Mouse (Mus musculus) embryonic facial prominence, embryonic 12.5 days (tissue): Measurements from ENCODE around the gene Shroom2. TPM values are rescaled to one million over a fixed set of nuclear protein-coding genes. Genes with fewer than 3 reads are reported as not detected.
"Not testable (repeated sequence)": the region's sequence is repeated elsewhere in the genome, so short reads cannot be mapped to it uniquely, and the experiment has no call there.

Experiments
- ATAC-seq: fragments of 200-750 bp; cut with Nextera tagmentation; 2 replicates; pipeline ENCODE4 v1.8.0; 2017; ENCODE audit not compliant: insufficient number of reproducible peaks, insufficient read depth, low FRiP score, low TSS enrichment
- H3K27ac ChIP-seq: fragments of 300-500 bp; sonication (generic); 2 replicates; pipeline ENCODE4 v1.5.1; 2016; ENCODE audit warnings: mild to moderate bottlenecking
- H3K27me3 ChIP-seq: fragments of 300-500 bp; sonication (generic); 2 replicates; pipeline ENCODE4 v1.6.1; 2016; ENCODE audit warnings: mild to moderate bottlenecking, moderate library complexity
- H3K36me3 ChIP-seq: fragments of 300-500 bp; sonication (generic); 2 replicates; pipeline ENCODE4 v1.6.1; 2016; ENCODE audit warnings: mild to moderate bottlenecking
- H3K4me1 ChIP-seq: fragments of 300-500 bp; sonication (generic); 2 replicates; pipeline ENCODE4 v1.6.1; 2016
- H3K4me2 ChIP-seq: fragments of 300-500 bp; sonication (generic); replicated peaks from 2 replicates; pipeline ENCODE4 v1.6.1; 2016; ENCODE audit warnings: mild to moderate bottlenecking, moderate library complexity
- H3K4me3 ChIP-seq: fragments of 300-500 bp; sonication (generic); 2 replicates; pipeline ENCODE4 v1.5.1; 2016; ENCODE audit warnings: mild to moderate bottlenecking
- H3K9ac ChIP-seq: fragments of 300-500 bp; sonication (generic); 2 replicates; pipeline ENCODE4 v1.6.1; 2016; ENCODE audit warnings: mild to moderate bottlenecking, moderate library complexity
- H3K9me3 ChIP-seq: fragments of 300-500 bp; sonication (generic); 2 replicates; pipeline ENCODE4 v1.6.1; 2016; ENCODE audit warnings: mild to moderate bottlenecking, moderate library complexity
- WGBS: fragments of 180-500 bp; shearing (Covaris S2); methylation state at CpG from one replicate; pipeline ENCODE4 v1.1.7; 2016; 5-methylcytosine and 5-hydroxymethylcytosine counted together
- polyA plus RNA-seq: library from polyadenylated mRNA; unstranded; fragments of >200 nt; fragmentation: Nextera tagmentation; extraction: Ambion mirVana; gene quantifications from 2 replicates; pipeline ENCODE4 v1.2.1, GENCODE M21; 2016

Gene Shroom2
- polyA plus RNA-seq, 1 experiment from 2014 or later: 7.2 TPM

DNA sequence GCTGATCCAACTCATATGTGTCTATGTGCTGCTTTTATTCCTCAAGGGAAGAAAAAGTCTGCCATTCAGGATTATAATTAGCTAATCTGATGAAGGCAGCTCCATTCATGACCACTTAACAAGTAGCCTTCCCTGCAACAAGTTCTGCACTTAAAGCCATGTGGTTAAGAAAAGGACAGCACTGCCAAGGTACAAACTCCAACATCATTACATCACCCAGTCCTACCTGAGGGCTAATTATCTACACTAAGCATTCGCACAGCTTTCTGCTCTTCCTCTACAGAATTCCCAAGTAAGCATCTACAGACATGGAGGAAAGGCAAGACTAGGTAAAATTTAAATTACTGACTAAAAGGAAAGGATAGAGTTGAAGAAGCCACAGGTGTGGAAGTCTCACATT is 13.4 kb downstream of the Shroom2 start:
- Histone ChIP-seq H3K27ac (no peak overlapping the region), H3K4me1 (no peaks in the 10 kb centered on the region), H3K9ac (no peak overlapping the region), H3K36me3 (no peaks in the 10 kb centered on the region), H3K27me3 (no peaks in the 10 kb centered on the region), H3K9me3 (no peaks in the 10 kb centered on the region), H3K4me2 (no peak overlapping the region), H3K4me3 (no peak overlapping the region)
- no peak for ATAC-seq
- WGBS: 79% methylated on average over 1 of the region's 1 CpGs

- H3K27me3 ChIP-seq: peaks cover 8% of the 10 kb centered on the region
Measured at GRCm38 (mm10) chrX:152745925-152746324, 23.3 kb downstream of the Shroom2 start.

DNA sequence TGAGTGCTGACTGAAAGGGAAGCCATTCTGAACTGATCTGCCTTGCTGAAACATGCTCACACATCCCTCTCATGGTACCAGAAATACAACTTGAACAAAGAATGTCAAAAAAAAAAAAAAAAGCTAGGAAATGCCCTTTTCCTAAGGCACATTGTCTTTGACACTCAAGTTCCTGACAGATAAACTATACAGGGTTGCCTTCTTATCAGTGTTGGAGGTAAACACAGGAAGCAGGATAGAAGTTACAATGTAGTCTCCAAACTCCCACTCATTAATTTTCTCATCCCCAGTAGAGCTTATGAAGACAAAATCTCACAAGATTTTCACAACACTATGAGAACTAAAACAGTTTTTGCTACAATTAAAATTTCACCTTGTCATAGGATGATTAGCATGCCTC is 25.6 kb downstream of the Shroom2 start:
- no peak overlapping the region for H3K27ac ChIP-seq
- no peaks in the 10 kb centered on the region for H3K4me1 ChIP-seq
- ATAC-seq: no peak
- no peaks in the 10 kb centered on the region for H3K9me3 ChIP-seq
- H3K4me2 ChIP-seq: no peak overlapping the region
- H3K9ac ChIP-seq: no peak overlapping the region
- H3K4me3 ChIP-seq: no peak overlapping the region
- no peaks in the 10 kb centered on the region for H3K36me3 ChIP-seq
- H3K27me3 ChIP-seq: peaks cover 8% of the 10 kb centered on the region

More at GRCm38 (mm10) chrX:152745925-152746324, 23.3 kb downstream of the Shroom2 start:
- Histone ChIP-seq H3K9ac (no peak overlapping the region), H3K4me3 (no peak overlapping the region), H3K27ac (no peak overlapping the region), H3K4me2 (no peak overlapping the region), H3K9me3 (no peaks in the 10 kb centered on the region), H3K4me1 (no peaks in the 10 kb centered on the region), H3K36me3 (no peaks in the 10 kb centered on the region)
- no peak for ATAC-seq
- WGBS: 83% methylated on average over 2 of the region's 2 CpGs

- no peak for ATAC-seq
- WGBS: 71% methylated on average over 4 of the region's 4 CpGs
- no peak overlapping the region for H3K4me3 ChIP-seq
- H3K9me3 ChIP-seq: no peaks in the 10 kb centered on the region
- H3K4me1 ChIP-seq: no peaks in the 10 kb centered on the region
- no peaks in the 10 kb centered on the region for H3K36me3 ChIP-seq
- no peak overlapping the region for H3K9ac ChIP-seq
- no peak overlapping the region for H3K4me2 ChIP-seq
- H3K27ac ChIP-seq: no peak overlapping the region
- H3K27me3 ChIP-seq: peaks cover 7% of the 10 kb centered on the region; the same call in 1 of the 2 replicates
Measured at GRCm38 (mm10) chrX:152738759-152739368, 30.4 kb downstream of the Shroom2 start.

DNA sequence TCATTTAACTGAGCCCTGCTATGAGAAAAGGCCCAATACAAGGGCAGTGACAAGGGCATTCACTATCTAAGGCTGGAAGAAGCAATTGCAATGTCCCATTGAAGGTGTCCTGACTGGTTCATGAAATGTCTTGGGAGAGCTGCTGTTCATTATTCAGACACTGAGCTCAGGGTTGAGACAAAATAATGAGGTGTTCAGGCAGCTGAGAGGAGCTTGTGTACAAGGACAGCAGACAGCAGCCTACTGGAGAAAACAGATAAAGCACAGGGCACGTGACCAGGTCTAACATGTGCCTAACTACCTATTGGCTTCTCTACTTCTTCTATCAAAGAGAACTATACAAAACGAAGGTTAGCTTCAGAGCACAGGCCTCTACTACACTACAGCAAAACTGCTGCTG is 31.1 kb downstream of the Shroom2 start:
- ATAC-seq: no peak
- Histone ChIP-seq H3K4me2 (no peak overlapping the region), H3K4me3 (no peak overlapping the region), H3K27ac (no peak overlapping the region), H3K36me3 (no peaks in the 10 kb centered on the region), H3K9ac (no peak overlapping the region), H3K27me3 (peaks cover 5% of the 10 kb centered on the region; the same call in 1 of the 2 replicates), H3K9me3 (no peaks in the 10 kb centered on the region), H3K4me1 (no peaks in the 10 kb centered on the region)
- WGBS: 76% methylated on average over 2 of the region's 2 CpGs

- no peaks in the 10 kb centered on the region for H3K9me3 ChIP-seq
- no peaks in the 10 kb centered on the region for H3K4me1 ChIP-seq
- no peak for ATAC-seq
- H3K27me3 ChIP-seq: peaks cover 3% of the 10 kb centered on the region; the same call in 1 of the 2 replicates
- no peak overlapping the region for H3K27ac ChIP-seq
- H3K9ac ChIP-seq: no peak overlapping the region
- H3K36me3 ChIP-seq: no peaks in the 10 kb centered on the region
- H3K4me3 ChIP-seq: no peak overlapping the region
- no peak overlapping the region for H3K4me2 ChIP-seq
Measured at GRCm38 (mm10) chrX:152735283-152735682, 34.0 kb downstream of the Shroom2 start.

DNA sequence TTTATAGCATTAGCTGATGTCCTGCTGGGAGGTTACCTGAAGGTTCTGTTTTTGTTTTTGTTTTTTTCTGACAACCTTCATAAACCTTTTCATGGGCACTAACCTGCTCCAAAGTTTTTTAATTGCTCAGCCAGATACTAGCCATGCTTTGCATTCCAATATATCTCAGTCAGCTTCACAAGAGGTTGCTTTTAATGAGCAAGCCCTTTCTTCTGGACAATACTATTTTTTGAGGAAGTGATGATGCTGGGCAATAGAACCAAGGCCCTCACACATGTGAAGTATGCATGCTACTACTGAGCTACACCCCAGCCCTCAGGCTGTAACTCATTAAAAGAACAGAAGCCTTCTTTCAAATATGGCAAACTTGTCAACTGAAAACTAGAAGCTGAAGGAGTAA is 52.6 kb downstream of the Shroom2 start:
- Histone ChIP-seq H3K4me1 (no peaks in the 10 kb centered on the region), H3K4me3 (no peak overlapping the region), H3K4me2 (no peak overlapping the region), H3K27ac (no peak overlapping the region), H3K27me3 (no peaks in the 10 kb centered on the region), H3K9ac (no peak overlapping the region), H3K36me3 (no peaks in the 10 kb centered on the region), H3K9me3 (no peaks in the 10 kb centered on the region)
- ATAC-seq: no peak

- not testable (repeated sequence) for H3K4me3 ChIP-seq, ATAC-seq, H3K4me1 ChIP-seq, H3K36me3 ChIP-seq, H3K4me2 ChIP-seq, H3K9ac ChIP-seq, H3K27me3 ChIP-seq, H3K27ac ChIP-seq, H3K9me3 ChIP-seq
- WGBS: 41% methylated on average over 2 of the region's 2 CpGs
Measured at GRCm38 (mm10) chrX:152710715-152711114, 58.5 kb downstream of the Shroom2 start.

DNA sequence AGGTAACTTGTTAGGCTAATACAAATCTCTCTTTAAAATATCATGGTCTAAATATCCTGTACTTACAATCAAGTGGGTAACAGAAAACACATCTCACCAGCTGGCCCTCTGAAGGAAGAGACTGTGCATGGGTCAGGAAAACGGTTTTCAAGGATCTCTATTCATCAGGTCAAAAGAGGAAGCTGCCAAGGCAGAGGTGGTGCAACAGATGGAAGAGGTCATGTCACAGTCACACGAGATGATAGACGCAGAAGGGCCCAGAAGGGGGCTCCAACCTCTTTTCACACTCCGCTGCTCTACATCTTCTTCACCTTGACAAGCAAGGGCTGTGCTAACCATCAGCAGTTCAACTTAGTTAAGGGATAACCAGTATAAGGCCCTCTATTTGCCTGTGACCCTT is 60.9 kb downstream of the Shroom2 start:
- Histone ChIP-seq H3K4me1 (no peaks in the 10 kb centered on the region), H3K36me3 (no peaks in the 10 kb centered on the region), H3K9ac (no peak overlapping the region), H3K27me3 (peaks cover 4% of the 10 kb centered on the region; the same call in 1 of the 2 replicates), H3K9me3 (no peaks in the 10 kb centered on the region), H3K4me3 (no peak overlapping the region), H3K27ac (no peak overlapping the region), H3K4me2 (no peak overlapping the region)
- no peak for ATAC-seq
- WGBS: 63% methylated on average over 4 of the region's 4 CpGs

DNA sequence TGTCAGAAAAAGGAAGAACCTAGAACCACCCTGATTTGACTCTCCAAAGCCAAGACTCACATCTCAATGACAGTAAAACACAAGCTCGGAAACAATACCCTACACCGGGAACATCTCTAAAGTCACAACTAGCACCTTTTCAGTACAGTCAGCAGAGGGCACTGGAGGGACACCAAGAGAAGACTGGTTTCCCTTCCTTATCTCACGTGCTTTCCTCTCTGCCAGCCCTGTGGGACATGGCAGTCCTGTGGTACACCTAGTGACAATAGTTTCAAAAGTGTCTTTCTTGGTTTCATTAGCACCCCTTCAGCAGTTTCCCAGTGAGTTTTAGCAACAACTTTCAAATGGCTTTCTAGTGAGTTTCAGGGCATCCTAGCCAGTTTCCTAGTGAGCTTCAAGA is 63.9 kb downstream of the Shroom2 start:
- Histone ChIP-seq H3K27me3 (peaks cover 4% of the 10 kb centered on the region; the same call in 1 of the 2 replicates), H3K9ac (no peak overlapping the region), H3K36me3 (no peaks in the 10 kb centered on the region), H3K27ac (no peak overlapping the region), H3K4me3 (no peak overlapping the region), H3K4me1 (no peaks in the 10 kb centered on the region), H3K9me3 (no peaks in the 10 kb centered on the region), H3K4me2 (no peak overlapping the region)
- 17% methylated on average over 3 of the region's 3 CpGs for WGBS
- ATAC-seq: no peak

- peaks cover 4% of the 10 kb centered on the region; the same call in 1 of the 2 replicates for H3K27me3 ChIP-seq
- H3K4me2 ChIP-seq: no peak overlapping the region
- no peak overlapping the region for H3K4me3 ChIP-seq
- no peaks in the 10 kb centered on the region for H3K4me1 ChIP-seq
- ATAC-seq: no peak
- 79% methylated on average over 1 of the region's 1 CpGs for WGBS
- H3K27ac ChIP-seq: no peak overlapping the region
- no peak overlapping the region for H3K9ac ChIP-seq
- H3K9me3 ChIP-seq: no peaks in the 10 kb centered on the region
- no peaks in the 10 kb centered on the region for H3K36me3 ChIP-seq
Measured at GRCm38 (mm10) chrX:152703624-152704023, 65.6 kb downstream of the Shroom2 start.

- 75% methylated on average over 3 of the region's 3 CpGs for WGBS
- Histone ChIP-seq H3K9ac (no peak overlapping the region), H3K27ac (no peak overlapping the region), H3K4me2 (no peak overlapping the region), H3K9me3 (no peaks in the 10 kb centered on the region), H3K4me1 (no peaks in the 10 kb centered on the region), H3K4me3 (no peak overlapping the region), H3K36me3 (no peaks in the 10 kb centered on the region), H3K27me3 (peaks cover 4% of the 10 kb centered on the region; the same call in 1 of the 2 replicates)
- ATAC-seq: no peak
Measured at GRCm38 (mm10) chrX:152701679-152702078, 67.6 kb downstream of the Shroom2 start.
